Mouse (Mus musculus) embryonic facial prominence, embryonic 12.5 days (tissue): Measurements from ENCODE around the gene Tbc1d5. TPM values are rescaled to one million over a fixed set of nuclear protein-coding genes. Genes with fewer than 3 reads are reported as not detected.

Experiments used
- ATAC-seq: fragments of 200-750 bp; cut with Nextera tagmentation; 2 replicates; pipeline ENCODE4 v1.8.0; 2017; ENCODE audit not compliant: insufficient number of reproducible peaks, insufficient read depth, low FRiP score, low TSS enrichment
- H3K27ac ChIP-seq: fragments of 300-500 bp; sonication (generic); 2 replicates; pipeline ENCODE4 v1.5.1; 2016; ENCODE audit warnings: mild to moderate bottlenecking
- H3K27me3 ChIP-seq: fragments of 300-500 bp; sonication (generic); 2 replicates; pipeline ENCODE4 v1.6.1; 2016; ENCODE audit warnings: mild to moderate bottlenecking, moderate library complexity
- H3K36me3 ChIP-seq: fragments of 300-500 bp; sonication (generic); 2 replicates; pipeline ENCODE4 v1.6.1; 2016; ENCODE audit warnings: mild to moderate bottlenecking
- H3K4me1 ChIP-seq: fragments of 300-500 bp; sonication (generic); 2 replicates; pipeline ENCODE4 v1.6.1; 2016
- H3K4me2 ChIP-seq: fragments of 300-500 bp; sonication (generic); replicated peaks from 2 replicates; pipeline ENCODE4 v1.6.1; 2016; ENCODE audit warnings: mild to moderate bottlenecking, moderate library complexity
- H3K4me3 ChIP-seq: fragments of 300-500 bp; sonication (generic); 2 replicates; pipeline ENCODE4 v1.5.1; 2016; ENCODE audit warnings: mild to moderate bottlenecking
- H3K9ac ChIP-seq: fragments of 300-500 bp; sonication (generic); 2 replicates; pipeline ENCODE4 v1.6.1; 2016; ENCODE audit warnings: mild to moderate bottlenecking, moderate library complexity
- H3K9me3 ChIP-seq: fragments of 300-500 bp; sonication (generic); 2 replicates; pipeline ENCODE4 v1.6.1; 2016; ENCODE audit warnings: mild to moderate bottlenecking, moderate library complexity
- WGBS: fragments of 180-500 bp; shearing (Covaris S2); methylation state at CpG from one replicate; pipeline ENCODE4 v1.1.7; 2016; 5-methylcytosine and 5-hydroxymethylcytosine counted together
- polyA plus RNA-seq: library from polyadenylated mRNA; unstranded; fragments of >200 nt; fragmentation: Nextera tagmentation; extraction: Ambion mirVana; gene quantifications from 2 replicates; pipeline ENCODE4 v1.2.1, GENCODE M21; 2016

Tbc1d5 gene
- polyA plus RNA-seq, 1 experiment from 2014 or later: 13.0 TPM

GRCm38 (mm10) chr17:50791671-50792070 lies 387.5 kb downstream of the Tbc1d5 start:
- Histone ChIP-seq H3K9ac (no peak overlapping the region), H3K9me3 (no peaks in the 10 kb centered on the region), H3K27ac (no peak overlapping the region), H3K4me1 (no peaks in the 10 kb centered on the region), H3K27me3 (no peaks in the 10 kb centered on the region), H3K4me3 (no peak overlapping the region), H3K4me2 (no peak overlapping the region), H3K36me3 (no peaks in the 10 kb centered on the region)
- no peak for ATAC-seq
- WGBS: 88% methylated on average over 2 of the region's 2 CpGs

GRCm38 (mm10) chr17:50788835-50789234 lies 390.3 kb downstream of the Tbc1d5 start:
- Histone ChIP-seq H3K36me3 (no peaks in the 10 kb centered on the region), H3K4me1 (no peaks in the 10 kb centered on the region), H3K9me3 (no peaks in the 10 kb centered on the region), H3K4me2 (no peak overlapping the region), H3K27ac (no peak overlapping the region), H3K9ac (no peak overlapping the region), H3K4me3 (no peak overlapping the region), H3K27me3 (no peaks in the 10 kb centered on the region)
- ATAC-seq: no peak
- 91% methylated on average over 4 of the region's 4 CpGs for WGBS

GRCm38 (mm10) chr17:50775247-50775646 lies 403.9 kb downstream of the Tbc1d5 start:
- Histone ChIP-seq H3K4me1 (no peaks in the 10 kb centered on the region), H3K9me3 (no peaks in the 10 kb centered on the region), H3K27ac (no peak overlapping the region), H3K4me3 (no peak overlapping the region), H3K9ac (no peak overlapping the region), H3K4me2 (no peak overlapping the region), H3K27me3 (no peaks in the 10 kb centered on the region), H3K36me3 (no peaks in the 10 kb centered on the region)
- no peak for ATAC-seq
- WGBS: 76% methylated on average over 3 of the region's 3 CpGs

- ATAC-seq: no peak
- WGBS: 96% methylated on average over 7 of the region's 7 CpGs
Measured at GRCm38 (mm10) chr17:50764387-50764786, 414.8 kb downstream of the Tbc1d5 start.

GRCm38 (mm10) chr17:50763407-50763806 lies 415.7 kb downstream of the Tbc1d5 start:
- WGBS: 77% methylated on average over 5 of the region's 5 CpGs
- Histone ChIP-seq H3K9ac (no peak overlapping the region), H3K9me3 (no peaks in the 10 kb centered on the region), H3K4me3 (no peak overlapping the region), H3K27me3 (no peaks in the 10 kb centered on the region), H3K27ac (no peak overlapping the region), H3K4me2 (no peak overlapping the region), H3K36me3 (no peaks in the 10 kb centered on the region), H3K4me1 (no peaks in the 10 kb centered on the region)
- ATAC-seq: no peak

More at GRCm38 (mm10) chr17:50764387-50764786, 414.8 kb downstream of the Tbc1d5 start:
- Histone ChIP-seq H3K4me1 (no peaks in the 10 kb centered on the region), H3K27me3 (no peaks in the 10 kb centered on the region), H3K4me3 (no peak overlapping the region), H3K9me3 (no peaks in the 10 kb centered on the region), H3K4me2 (no peak overlapping the region), H3K36me3 (no peaks in the 10 kb centered on the region), H3K27ac (no peak overlapping the region), H3K9ac (no peak overlapping the region)

GRCm38 (mm10) chr17:50762231-50762630 lies 416.9 kb downstream of the Tbc1d5 start:
- Histone ChIP-seq H3K4me2 (no peak overlapping the region), H3K36me3 (no peaks in the 10 kb centered on the region), H3K9me3 (no peaks in the 10 kb centered on the region), H3K4me1 (no peaks in the 10 kb centered on the region), H3K4me3 (no peak overlapping the region), H3K9ac (no peak overlapping the region), H3K27ac (no peak overlapping the region), H3K27me3 (no peaks in the 10 kb centered on the region)
- WGBS: 84% methylated on average over 5 of the region's 5 CpGs
- no peak for ATAC-seq

GRCm38 (mm10) chr17:50761082-50761481 lies 418.1 kb downstream of the Tbc1d5 start:
- Histone ChIP-seq H3K4me1 (no peaks in the 10 kb centered on the region), H3K27me3 (no peaks in the 10 kb centered on the region), H3K9me3 (no peaks in the 10 kb centered on the region), H3K4me2 (no peak overlapping the region), H3K4me3 (no peak overlapping the region), H3K27ac (no peak overlapping the region), H3K36me3 (0 out of 2 replicates have a peak, but pooled peaks cover 3% of the 10 kb centered on the region), H3K9ac (no peak overlapping the region)
- ATAC-seq: no peak
- 52% methylated on average over 5 of the region's 5 CpGs for WGBS

GRCm38 (mm10) chr17:50753356-50754138 lies 425.6 kb downstream of the Tbc1d5 start:
- WGBS: 87% methylated on average over 9 of the region's 9 CpGs
- no peak for ATAC-seq
- H3K36me3 ChIP-seq: 0 out of 2 replicates have a peak, but pooled peaks cover 3% of the 10 kb centered on the region
- H3K4me3 ChIP-seq: no peak overlapping the region
- no peak overlapping the region for H3K9ac ChIP-seq
- H3K9me3 ChIP-seq: no peaks in the 10 kb centered on the region
- no peaks in the 10 kb centered on the region for H3K4me1 ChIP-seq
- no peak overlapping the region for H3K27ac ChIP-seq
- no peak overlapping the region for H3K4me2 ChIP-seq
- H3K27me3 ChIP-seq: no peaks in the 10 kb centered on the region

GRCm38 (mm10) chr17:50752753-50753152 lies 426.4 kb downstream of the Tbc1d5 start:
- WGBS: 88% methylated on average over 3 of the region's 3 CpGs
- no peaks in the 10 kb centered on the region for H3K9me3 ChIP-seq
- no peaks in the 10 kb centered on the region for H3K27me3 ChIP-seq
- no peak overlapping the region for H3K27ac ChIP-seq
- ATAC-seq: no peak
- H3K4me3 ChIP-seq: no peak overlapping the region
- H3K4me1 ChIP-seq: no peaks in the 10 kb centered on the region
- no peak overlapping the region for H3K9ac ChIP-seq
- H3K36me3 ChIP-seq: 0 out of 2 replicates have a peak, but pooled peaks cover 3% of the 10 kb centered on the region
- no peak overlapping the region for H3K4me2 ChIP-seq

GRCm38 (mm10) chr17:50751911-50752310 lies 427.2 kb downstream of the Tbc1d5 start:
- Histone ChIP-seq H3K27me3 (no peaks in the 10 kb centered on the region), H3K4me1 (no peaks in the 10 kb centered on the region), H3K9ac (no peak overlapping the region), H3K27ac (no peak overlapping the region), H3K4me3 (no peak overlapping the region), H3K9me3 (no peaks in the 10 kb centered on the region), H3K4me2 (no peak overlapping the region), H3K36me3 (0 out of 2 replicates have a peak, but pooled peaks cover 3% of the 10 kb centered on the region)
- no peak for ATAC-seq
- 83% methylated on average over 3 of the region's 3 CpGs for WGBS

GRCm38 (mm10) chr17:50750874-50751273 lies 428.3 kb downstream of the Tbc1d5 start:
- H3K4me3 ChIP-seq: no peak overlapping the region
- no peaks in the 10 kb centered on the region for H3K9me3 ChIP-seq
- WGBS: 14% methylated on average over 2 of the region's 2 CpGs
- H3K36me3 ChIP-seq: no peaks in the 10 kb centered on the region
- H3K9ac ChIP-seq: no peak overlapping the region
- no peak for ATAC-seq
- H3K27me3 ChIP-seq: no peaks in the 10 kb centered on the region
- no peaks in the 10 kb centered on the region for H3K4me1 ChIP-seq
- H3K4me2 ChIP-seq: no peak overlapping the region
- no peak overlapping the region for H3K27ac ChIP-seq

GRCm38 (mm10) chr17:50741386-50741785 lies 437.8 kb downstream of the Tbc1d5 start:
- Histone ChIP-seq H3K4me3 (no peak overlapping the region), H3K27me3 (no peaks in the 10 kb centered on the region), H3K9ac (no peak overlapping the region), H3K4me2 (no peak overlapping the region), H3K27ac (no peak overlapping the region), H3K4me1 (no peaks in the 10 kb centered on the region), H3K9me3 (no peaks in the 10 kb centered on the region), H3K36me3 (peaks cover 6% of the 10 kb centered on the region; the same call in 1 of the 2 replicates)
- ATAC-seq: no peak
- 85% methylated on average over 6 of the region's 6 CpGs for WGBS
